Mouse (Mus musculus) spleen, postnatal 10 days (tissue): Measurements from ENCODE around the gene Lrp10.

Experiments
- DNase-seq, 2 experiments: peaks; one replicate each; pipeline ENCODE4 v3.0.0; 2021 to 2022; ENCODE audit warnings: low spot score in 2 of 2

Lrp10 gene

DNA sequence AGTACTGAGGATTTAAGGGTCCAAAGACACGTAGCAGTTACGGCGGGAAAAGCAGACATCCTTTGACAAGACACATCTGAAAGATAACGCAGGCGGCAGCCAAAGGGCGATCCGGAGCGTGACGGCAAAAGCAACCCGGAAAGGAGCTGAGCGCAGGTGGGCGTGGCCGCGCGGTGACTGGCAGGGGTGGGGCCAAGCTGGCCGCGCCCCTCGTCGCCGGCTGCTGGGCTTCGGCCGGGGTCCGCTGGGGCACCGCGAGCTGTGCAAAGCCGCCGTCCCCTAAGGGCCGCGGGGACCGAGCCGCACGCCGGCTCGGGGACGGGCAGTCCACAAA lies at the start of gene Lrp10:
Lrp10 (plus strand) TSS at position 179 of the 334 bp plus-strand sequence.
- peak; percentile 95 to 96 for DNase-seq

DNA sequence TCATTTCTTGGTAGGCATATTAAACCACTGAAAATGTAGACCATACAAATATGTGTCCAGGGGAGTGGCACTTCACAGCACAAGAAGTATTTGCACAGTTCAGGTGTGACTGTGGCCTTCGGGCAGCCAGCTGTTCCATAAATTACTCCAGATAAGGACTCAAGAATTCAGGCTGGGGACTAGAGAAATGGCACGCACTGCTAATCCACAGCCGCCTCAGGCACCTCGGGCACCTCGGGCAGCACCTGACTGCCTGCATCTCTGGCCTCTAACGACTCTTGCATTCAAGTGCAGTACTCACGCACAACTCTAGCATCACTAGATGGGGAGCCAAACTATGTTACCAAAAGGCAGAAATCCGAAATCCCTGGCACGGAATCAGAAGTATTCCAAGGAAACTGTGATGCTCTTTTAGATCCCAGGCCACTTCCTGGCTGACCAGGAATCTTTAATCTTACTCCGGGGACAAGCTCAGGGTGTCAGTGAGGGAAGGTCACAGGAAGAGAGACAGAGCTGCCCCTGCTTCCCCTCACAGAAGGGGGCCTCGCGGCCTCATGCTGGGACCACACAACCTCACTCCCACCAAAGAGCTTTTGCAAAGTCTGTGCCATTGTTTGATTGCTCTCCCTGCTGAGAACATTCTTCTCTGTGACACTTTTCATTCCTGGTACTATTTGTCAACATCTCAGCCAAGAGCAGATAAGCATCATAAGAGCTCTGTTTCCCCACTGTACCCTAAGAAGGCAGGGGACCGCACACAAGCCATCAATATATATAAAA lies 48.5 kb upstream of the Lrp10 start:
- DNase-seq: no peak

GRCm38 (mm10) chr14:54416229-54416775 lies 47.6 kb upstream of the Lrp10 start:
- DNase-seq: no peak

- DNase-seq: no peak
Observed at GRCm38 (mm10) chr14:54416830-54417229, 47.1 kb upstream of the Lrp10 start.

GRCm38 (mm10) chr14:54417623-54418081 lies 46.3 kb upstream of the Lrp10 start, which contains the start of gene Slc7a7:
Slc7a7 (minus strand) TSS chr14:54417780.
- peak in 1 of 2 experiments; percentile 72 for DNase-seq

DNA sequence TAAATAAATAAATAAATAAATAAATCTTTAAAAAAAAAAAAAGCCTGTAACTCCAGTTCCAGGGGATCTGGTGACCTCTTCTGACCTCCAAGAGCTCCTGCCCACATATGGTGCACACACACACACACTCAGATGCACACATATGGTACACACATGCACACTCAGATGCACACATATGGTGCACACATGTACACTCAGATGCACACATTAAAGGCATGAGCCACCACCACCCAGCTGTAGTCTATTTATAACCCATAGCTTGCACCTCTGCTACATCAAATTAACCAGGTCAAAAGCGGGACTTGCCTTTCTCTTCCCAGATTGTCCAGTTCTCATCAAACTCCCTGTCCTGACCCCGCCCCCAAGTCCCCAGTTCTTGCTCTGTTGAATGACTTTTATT lies 42.9 kb upstream of the Lrp10 start:
- no peak for DNase-seq

GRCm38 (mm10) chr14:54423406-54423805 lies 40.5 kb upstream of the Lrp10 start:
- DNase-seq: peak in 1 of 2 experiments; percentile 61

DNA sequence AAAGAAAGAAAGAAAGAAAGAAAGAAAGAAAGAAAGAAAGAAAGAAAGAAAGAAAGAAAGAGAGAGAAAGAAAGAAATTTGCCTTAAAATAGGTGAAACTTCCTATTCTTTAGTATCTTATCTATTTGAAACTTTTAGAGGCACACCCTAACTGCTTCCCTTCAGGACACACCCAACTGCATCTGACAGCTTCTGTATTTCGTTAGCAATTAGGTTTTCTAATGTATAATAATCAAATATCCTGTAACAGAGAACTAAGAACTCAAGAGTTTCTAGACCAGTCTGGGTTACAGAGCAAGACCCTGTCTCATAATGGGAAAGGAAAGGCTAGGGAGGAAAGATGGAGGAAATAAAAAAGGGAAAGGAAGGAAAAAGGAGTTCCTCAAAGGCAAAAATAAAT lies 39.3 kb upstream of the Lrp10 start:
- no peak for DNase-seq

DNA sequence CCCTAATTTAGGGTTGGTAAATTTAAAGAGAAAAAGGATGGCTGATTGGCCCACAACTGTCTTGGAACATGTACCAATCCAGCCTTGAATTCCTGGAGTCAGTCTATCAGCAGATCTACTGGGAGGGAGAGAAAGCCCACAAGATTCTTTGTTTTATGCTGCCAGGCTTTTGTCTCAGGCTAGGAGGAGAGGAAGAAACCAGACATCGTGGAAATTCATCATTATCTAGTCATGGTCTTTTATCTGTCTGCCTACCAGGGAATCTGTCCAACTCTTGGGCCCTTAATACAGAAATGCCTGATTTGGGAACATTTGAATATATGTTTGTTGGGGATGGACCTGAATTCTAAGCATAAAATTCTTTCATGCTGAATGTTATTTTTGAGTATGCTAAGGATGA lies 38.4 kb upstream of the Lrp10 start:
- no peak for DNase-seq

DNA sequence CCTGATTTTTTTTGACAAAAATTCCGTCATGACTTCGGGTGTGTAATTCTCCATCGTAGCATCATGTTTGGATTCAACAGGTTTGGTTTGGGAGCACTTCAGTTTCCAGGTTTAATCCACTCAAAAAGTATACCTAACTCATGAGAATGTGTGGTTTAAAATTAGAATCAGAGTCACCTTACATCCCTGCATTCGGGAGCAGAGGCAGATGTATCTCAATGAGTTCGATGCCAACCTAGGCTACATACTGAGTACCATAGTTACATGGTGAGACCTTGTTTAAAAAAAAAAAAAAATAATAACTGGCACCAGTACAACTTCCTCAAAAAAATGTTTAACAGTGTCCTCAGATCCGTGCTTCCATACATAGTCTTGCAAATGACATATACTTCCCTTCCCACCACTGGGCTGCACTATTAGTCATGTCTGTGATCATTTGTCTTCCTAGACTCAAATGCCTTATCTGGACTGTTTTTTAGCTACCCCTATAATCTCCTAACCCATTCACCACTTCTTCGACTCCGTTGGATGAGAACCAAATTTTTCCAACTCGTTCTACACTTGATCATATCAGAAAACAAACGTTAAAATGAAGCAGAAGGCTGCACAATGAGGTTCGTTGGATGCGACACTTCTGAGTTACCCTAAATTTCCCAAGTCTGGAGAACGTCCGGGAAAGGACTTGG lies 37.8 kb upstream of the Lrp10 start:
- DNase-seq: no peak

- DNase-seq: peak; percentile 87 to 91
Observed at GRCm38 (mm10) chr14:54426689-54427398, 37.1 kb upstream of the Lrp10 start, which contains the start of gene Mrpl52. Mrpl52 (plus strand) TSS chr14:54426909.

DNA sequence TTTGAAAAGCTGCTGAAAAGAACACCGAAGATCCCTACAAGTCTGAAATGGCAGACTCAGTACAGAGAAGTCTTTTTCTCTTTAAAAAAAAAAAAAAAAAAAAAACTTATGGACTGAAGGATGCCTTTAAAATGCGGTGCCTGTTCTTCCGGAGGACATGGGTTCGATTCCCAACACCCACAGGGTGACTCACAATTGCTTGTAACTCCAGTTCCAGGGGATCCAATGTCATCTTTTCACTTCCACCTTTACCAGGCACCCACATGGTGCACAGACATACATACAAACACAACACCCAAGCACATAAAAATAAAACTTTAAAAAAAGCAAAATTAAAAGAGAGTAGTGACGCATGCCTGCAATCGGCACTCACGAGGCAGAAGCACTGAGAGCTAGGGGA lies 36.2 kb upstream of the Lrp10 start:
- no peak for DNase-seq

DNA sequence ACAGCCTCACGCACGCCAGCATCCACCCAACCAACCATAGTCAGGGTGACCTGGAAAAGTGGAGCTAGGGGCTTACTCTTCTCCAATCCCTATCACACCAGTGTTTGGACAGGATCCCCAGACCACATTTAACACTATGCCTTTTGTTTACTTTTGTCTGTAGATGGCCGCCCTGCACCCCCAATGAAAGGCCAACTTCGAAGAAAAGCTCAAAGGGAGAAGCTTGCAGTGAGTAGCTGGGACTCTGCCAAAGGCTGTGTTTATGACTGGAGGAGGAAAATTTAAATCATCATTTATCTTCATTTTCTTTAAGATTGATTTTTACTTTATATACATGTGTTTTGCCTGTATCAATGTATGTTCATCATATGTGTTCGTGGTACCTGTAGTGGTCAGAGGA lies 35.5 kb upstream of the Lrp10 start:
- no peak for DNase-seq

DNA sequence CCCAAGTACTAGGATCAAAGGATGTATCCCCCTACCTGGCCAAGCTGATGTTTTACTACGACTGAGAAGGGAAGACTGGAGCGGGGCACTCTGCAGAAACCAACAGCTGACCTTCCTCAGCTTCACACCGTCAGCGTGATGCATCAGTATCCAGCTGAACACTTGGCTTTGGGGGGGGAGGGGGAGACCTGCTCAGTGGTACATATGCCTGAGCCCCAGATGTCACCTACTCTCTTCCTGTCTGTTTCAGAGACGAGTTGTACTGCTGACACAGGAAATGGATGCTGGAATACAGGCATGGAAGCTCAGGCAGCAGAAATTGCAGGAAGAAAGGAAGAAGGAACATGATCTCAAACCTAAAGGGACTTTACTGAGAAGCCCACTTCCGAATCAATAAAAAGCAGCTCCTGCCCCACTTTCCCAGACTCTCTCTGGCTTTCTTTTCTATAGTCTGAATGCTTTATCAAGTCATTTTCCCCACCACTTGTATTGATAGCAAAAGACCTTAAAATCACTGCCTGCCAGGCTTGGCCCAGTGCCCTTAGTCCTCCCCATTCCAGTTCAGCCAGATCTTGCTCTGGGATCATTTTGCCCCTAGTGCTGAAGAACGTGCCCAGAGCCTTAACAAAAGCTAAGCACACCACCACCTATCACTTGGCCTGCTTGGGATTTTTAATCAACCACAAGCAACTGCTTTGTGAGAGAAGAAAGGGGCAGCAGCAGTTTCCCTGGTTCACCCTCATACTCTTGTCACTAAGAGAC lies 34.4 kb upstream of the Lrp10 start:
- DNase-seq: no peak

GRCm38 (mm10) chr14:54430406-54431145 lies 33.4 kb upstream of the Lrp10 start:
- no peak for DNase-seq

- DNase-seq: peak in 1 of 2 experiments; percentile 58
Observed at GRCm38 (mm10) chr14:54431334-54432077, 32.4 kb upstream of the Lrp10 start, which contains the start of gene Mmp14. Mmp14 (plus strand) TSS chr14:54431612.

- peak; percentile 65 to 70 for DNase-seq
Observed at GRCm38 (mm10) chr14:54432078-54432836, 31.7 kb upstream of the Lrp10 start.

- DNase-seq: peak in 1 of 2 experiments; percentile 45
Observed at GRCm38 (mm10) chr14:54432837-54433830, 30.8 kb upstream of the Lrp10 start.
